Mouse (Mus musculus) heart, embryonic 16.5 days (tissue): ENCODE data around the gene Trim11. TPM values are rescaled to one million over a fixed set of nuclear protein-coding genes. Genes with fewer than 3 reads are reported as not detected.

Experiments
- ATAC-seq: fragments of 200-750 bp; cut with Nextera tagmentation; replicated peaks from 2 replicates; pipeline ENCODE4 v1.8.0; 2017; ENCODE audit warnings: moderate number of reproducible peaks; ENCODE audit not compliant: insufficient read depth, low FRiP score; ENCODE audit errors: extremely low read depth
- H3K27ac ChIP-seq: fragments of 300-500 bp; sonication (generic); 2 replicates; pipeline ENCODE4 v1.5.1; 2014; ENCODE audit warnings: mild to moderate bottlenecking, low read length, control low read depth, moderate library complexity
- H3K27me3 ChIP-seq: fragments of 300-500 bp; sonication (generic); 2 replicates; pipeline ENCODE4 v1.6.1; 2014; ENCODE audit warnings: low read length, mixed read lengths; ENCODE audit not compliant: control insufficient read depth, insufficient read depth
- H3K36me3 ChIP-seq: fragments of 300-500 bp; sonication (generic); 2 replicates; pipeline ENCODE4 v1.6.1; 2014; ENCODE audit not compliant: control insufficient read depth, insufficient read depth
- H3K4me1 ChIP-seq: fragments of 300-500 bp; sonication (generic); 2 replicates; pipeline ENCODE4 v1.6.1; 2014; ENCODE audit warnings: low read length, mixed read lengths; ENCODE audit not compliant: control insufficient read depth, insufficient read depth
- H3K4me2 ChIP-seq: fragments of 300-500 bp; sonication (generic); 2 replicates; pipeline ENCODE4 v1.6.1; 2014; ENCODE audit warnings: low read depth, mild to moderate bottlenecking, control low read depth, low read length
- H3K4me3 ChIP-seq: fragments of 300-500 bp; sonication (generic); 2 replicates; pipeline ENCODE4 v1.5.1; 2014; ENCODE audit warnings: mild to moderate bottlenecking, control low read depth, low read length
- H3K9ac ChIP-seq: fragments of 300-500 bp; sonication (generic); 2 replicates; pipeline ENCODE4 v1.6.1; 2014; ENCODE audit warnings: low read length, control low read depth
- H3K9me3 ChIP-seq: fragments of 300-500 bp; sonication (generic); replicated peaks from 2 replicates; pipeline ENCODE4 v1.6.1; 2016; ENCODE audit warnings: low read length; ENCODE audit not compliant: control insufficient read depth
- WGBS: fragments of 180-500 bp; shearing (Covaris S2); extraction: QIAGEN DNeasy Blood & Tissue Kit; methylation state at CpG from one replicate; pipeline ENCODE4 v1.1.7; 2014; 5-methylcytosine and 5-hydroxymethylcytosine counted together
- polyA plus RNA-seq: library from polyadenylated mRNA; unstranded; fragments of >200 nt; fragmentation: Nextera tagmentation; extraction: Ambion mirVana; gene quantifications from 2 replicates; pipeline ENCODE4 v1.2.1, GENCODE M21; 2015

The Trim11 gene
- polyA plus RNA-seq, 1 experiment from 2014 or later: 40.3 TPM

- Histone ChIP-seq H3K36me3 (peaks cover 2% of the 10 kb centered on the region; the same call in 1 of the 2 replicates), H3K4me2 (peak overlapping the region; percentile 20; the same call in 1 of the 2 replicates), H3K4me1 (peaks cover 30% of the 10 kb centered on the region), H3K9ac (no peak overlapping the region), H3K9me3 (peaks cover 9% of the 10 kb centered on the region), H3K27me3 (peaks cover 19% of the 10 kb centered on the region; the same call in 1 of the 2 replicates), H3K4me3 (no peak overlapping the region), H3K27ac (no peak overlapping the region)
- WGBS: 49% methylated on average over 50 of the region's 50 CpGs
- no peak for ATAC-seq
These were observed 16.3 kb upstream of the Trim11 start for GRCm38 (mm10) chr11:58961364-58962177.

GRCm38 (mm10) chr11:58963543-58963942, 14.3 kb upstream of the Trim11 start:
- WGBS: 35% methylated on average over 17 of the region's 17 CpGs

DNA sequence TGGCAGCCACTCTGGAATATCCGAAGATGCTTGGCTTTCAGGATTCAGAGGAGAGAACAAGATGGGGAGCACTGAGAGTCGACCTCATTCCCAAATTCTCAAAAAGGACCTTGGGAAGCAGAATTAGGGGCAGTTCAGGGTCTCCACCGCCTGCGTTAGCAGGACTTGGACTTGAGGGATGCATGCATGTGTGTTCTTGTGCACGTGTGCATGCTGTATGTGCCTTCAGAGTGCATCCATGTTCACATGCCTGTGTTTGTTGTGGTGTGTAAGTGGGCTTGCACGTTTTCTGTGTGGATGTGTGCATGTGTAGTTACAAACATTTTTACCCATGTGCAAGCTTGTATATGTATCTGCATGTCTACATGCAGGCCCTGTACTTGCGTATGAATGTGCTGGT, 13.7 kb upstream of the Trim11 start:
- Histone ChIP-seq H3K9me3 (peaks cover 9% of the 10 kb centered on the region), H3K4me3 (no peak overlapping the region), H3K36me3 (no peaks in the 10 kb centered on the region), H3K27ac (no peak overlapping the region), H3K9ac (no peak overlapping the region), H3K4me2 (no peak overlapping the region), H3K27me3 (peaks cover 19% of the 10 kb centered on the region; the same call in 1 of the 2 replicates), H3K4me1 (peaks cover 15% of the 10 kb centered on the region)
- 81% methylated on average over 7 of the region's 7 CpGs for WGBS
- ATAC-seq: no peak

More at GRCm38 (mm10) chr11:58963543-58963942, 14.3 kb upstream of the Trim11 start:
- ATAC-seq: no peak
- Histone ChIP-seq H3K4me3 (no peak overlapping the region), H3K36me3 (no peaks in the 10 kb centered on the region), H3K27me3 (peaks cover 19% of the 10 kb centered on the region; the same call in 1 of the 2 replicates), H3K4me2 (no peak overlapping the region), H3K9ac (no peak overlapping the region), H3K27ac (no peak overlapping the region), H3K4me1 (peaks cover 18% of the 10 kb centered on the region), H3K9me3 (peaks cover 9% of the 10 kb centered on the region)

DNA sequence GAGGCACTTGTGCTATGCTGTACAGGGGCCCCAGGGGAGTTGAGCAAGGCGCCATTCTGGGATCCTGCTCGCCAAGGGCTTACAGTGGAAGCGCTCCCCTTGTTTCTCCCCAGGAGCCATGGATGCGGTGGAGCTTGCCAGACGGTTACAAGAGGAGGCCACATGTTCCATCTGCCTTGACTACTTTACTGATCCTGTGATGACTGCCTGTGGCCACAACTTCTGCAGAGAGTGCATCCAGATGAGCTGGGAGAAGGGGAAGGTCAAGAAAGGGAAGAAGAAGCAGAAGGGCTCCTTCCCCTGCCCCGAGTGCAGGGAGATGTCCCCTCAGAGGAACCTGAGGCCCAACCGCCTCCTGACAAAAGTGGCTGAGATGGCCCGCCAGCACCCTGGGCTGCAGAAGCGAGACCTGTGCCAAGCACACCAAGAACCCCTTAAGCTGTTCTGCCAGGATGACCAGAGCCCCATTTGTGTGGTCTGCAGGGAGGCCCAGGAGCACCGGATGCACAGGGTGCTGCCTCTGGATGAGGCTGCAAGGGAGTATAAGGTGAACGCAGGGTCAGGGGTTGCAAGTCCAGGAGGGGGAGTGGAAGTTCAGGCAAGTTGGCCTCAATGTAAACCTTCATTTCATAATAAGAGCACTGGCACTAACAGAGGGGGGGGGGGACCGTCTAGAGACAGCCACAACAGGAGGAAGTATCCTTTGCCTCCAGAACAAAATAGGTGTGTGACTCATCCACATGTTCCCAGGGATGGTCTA, 12.7 kb upstream of the Trim11 start:
- Histone ChIP-seq H3K4me1 (0 out of 2 replicates have a peak, but pooled peaks cover 9% of the 10 kb centered on the region), H3K27me3 (peaks cover 19% of the 10 kb centered on the region; the same call in 1 of the 2 replicates), H3K4me3 (no peak overlapping the region), H3K9ac (no peak overlapping the region), H3K36me3 (no peaks in the 10 kb centered on the region), H3K4me2 (no peak overlapping the region), H3K9me3 (peaks cover 9% of the 10 kb centered on the region), H3K27ac (no peak overlapping the region)
- no peak for ATAC-seq
- 36% methylated on average over 12 of the region's 12 CpGs for WGBS

- no peaks in the 10 kb centered on the region for H3K9me3 ChIP-seq
- no peak for ATAC-seq
- H3K4me2 ChIP-seq: no peak overlapping the region
- H3K4me1 ChIP-seq: peaks cover 18% of the 10 kb centered on the region
- H3K27ac ChIP-seq: no peak overlapping the region
- 90% methylated on average over 1 of the region's 1 CpGs for WGBS
- H3K36me3 ChIP-seq: no peaks in the 10 kb centered on the region
- peaks cover 6% of the 10 kb centered on the region; the same call in 1 of the 2 replicates for H3K27me3 ChIP-seq
- H3K9ac ChIP-seq: no peak overlapping the region
- H3K4me3 ChIP-seq: no peak overlapping the region
These were observed 10.5 kb upstream of the Trim11 start for GRCm38 (mm10) chr11:58967346-58967745.

DNA sequence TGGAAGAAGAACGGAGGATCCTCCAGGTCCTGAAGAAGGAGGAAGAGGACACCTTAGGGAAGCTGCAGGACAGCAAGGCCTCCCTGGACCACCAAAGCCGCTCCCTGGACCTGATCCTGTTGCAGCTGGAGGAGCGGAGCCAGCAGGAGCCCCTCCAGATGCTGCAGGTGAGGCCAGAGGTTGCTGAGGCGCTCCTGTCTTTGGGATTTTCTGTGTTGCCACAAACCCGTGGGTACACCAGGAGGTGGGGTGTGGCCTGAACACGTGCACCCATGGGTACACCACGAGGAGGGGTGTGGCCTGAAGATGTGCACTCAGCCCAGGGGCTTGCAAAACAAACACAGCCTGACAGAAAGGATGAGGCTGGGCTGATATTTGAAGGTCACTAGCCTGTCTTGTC, 9.3 kb upstream of the Trim11 start:
- Histone ChIP-seq H3K27me3 (no peaks in the 10 kb centered on the region), H3K4me1 (peaks cover 18% of the 10 kb centered on the region), H3K4me3 (no peak overlapping the region), H3K9ac (no peak overlapping the region), H3K9me3 (no peaks in the 10 kb centered on the region), H3K4me2 (no peak overlapping the region), H3K27ac (no peak overlapping the region), H3K36me3 (no peaks in the 10 kb centered on the region)
- no peak for ATAC-seq
- 84% methylated on average over 7 of the region's 7 CpGs for WGBS

GRCm38 (mm10) chr11:58969027-58969426, 8.9 kb upstream of the Trim11 start:
- no peak overlapping the region for H3K27ac ChIP-seq
- no peaks in the 10 kb centered on the region for H3K9me3 ChIP-seq
- H3K36me3 ChIP-seq: no peaks in the 10 kb centered on the region
- ATAC-seq: no peak
- H3K4me1 ChIP-seq: peaks cover 20% of the 10 kb centered on the region
- no peaks in the 10 kb centered on the region for H3K27me3 ChIP-seq
- no peak overlapping the region for H3K9ac ChIP-seq
- H3K4me2 ChIP-seq: no peak overlapping the region
- H3K4me3 ChIP-seq: no peak overlapping the region
- 67% methylated on average over 8 of the region's 8 CpGs for WGBS

- Histone ChIP-seq H3K4me1 (peaks cover 19% of the 10 kb centered on the region), H3K27me3 (no peaks in the 10 kb centered on the region), H3K9ac (no peak overlapping the region), H3K36me3 (peaks cover 1% of the 10 kb centered on the region; the same call in 1 of the 2 replicates), H3K4me3 (no peak overlapping the region), H3K4me2 (no peak overlapping the region), H3K9me3 (no peaks in the 10 kb centered on the region), H3K27ac (no peak overlapping the region)
- 69% methylated on average over 6 of the region's 6 CpGs for WGBS
- no peak for ATAC-seq
These were observed 8.2 kb upstream of the Trim11 start for GRCm38 (mm10) chr11:58969659-58970058.
